Comparison of ENCODE assay signal across 8 mouse cellular contexts in genomic region chr2:30604880-30605761, GRCm38 (mm10). TPM values are rescaled to one million over a fixed set of nuclear protein-coding genes. Genes with fewer than 3 reads are reported as not detected.
DNase-seq lines count a peak whose midpoint lies in the region; ATAC-seq and TF ChIP-seq lines count a peak whose summit lies in the region.

No protein-coding gene starts in this region.

- peak; percentile 4 for DNase-seq in cerebellum, adult 9-11 months
- no peak for DNase-seq in cerebellum, postnatal 36 days
- peak; percentile 81 for DNase-seq in brain, embryonic 14.5 days (ENCODE audit: low read depth)
- no peak for DNase-seq in heart, embryonic 10.5 days (ENCODE audit: low spot score)
- peak; percentile 89 for DNase-seq in kidney, postnatal 10 days
- no peak for DNase-seq in frontal cortex, postnatal 36 days (ENCODE audit: low spot score in 2 of 2)
- DNase-seq in spleen, postnatal 36 days (ENCODE audit: low spot score in 2 of 2), result no peak

- peaks cover 6% of the 10 kb centered on the region; the same call in 1 of the 2 replicates for H3K27me3 ChIP-seq in heart, embryonic 10.5 days (ENCODE audit: insufficient read depth, poor library complexity, severe bottlenecking)
- peaks cover 20% of the 10 kb centered on the region for H3K27me3 ChIP-seq in midbrain, embryonic 12.5 days

- H3K9me3 ChIP-seq in heart, embryonic 10.5 days, result no peaks in the 10 kb centered on the region
- no peaks in the 10 kb centered on the region for H3K9me3 ChIP-seq in midbrain, embryonic 12.5 days

- 2% methylated on average over 32 of the region's 32 CpGs for WGBS in heart, embryonic 10.5 days
- 2% methylated on average over 31 of the region's 32 CpGs for WGBS in midbrain, embryonic 12.5 days

- H3K4me2 ChIP-seq in midbrain, embryonic 12.5 days (replicated peaks), result peak overlapping the region; percentile 47

- H3K4me1 ChIP-seq in heart, embryonic 10.5 days, result peaks cover 77% of the 10 kb centered on the region
- peaks cover 82% of the 10 kb centered on the region for H3K4me1 ChIP-seq in midbrain, embryonic 12.5 days

- no peaks in the 10 kb centered on the region for H3K36me3 ChIP-seq in heart, embryonic 10.5 days
- H3K36me3 ChIP-seq in midbrain, embryonic 12.5 days, result no peaks in the 10 kb centered on the region

- H3K9ac ChIP-seq in midbrain, embryonic 12.5 days (replicated peaks), result peak overlapping the region; percentile 41; the same call in 1 of the 2 replicates

- ATAC-seq in midbrain, embryonic 12.5 days (ENCODE audit: low FRiP score, low read depth), result peak; percentile 14; the same call in 1 of the 2 replicates

- TF ChIP-seq POLR2A in brain, embryonic 14.5 days (IDR thresholded peaks at IDR 0.05; ENCODE audit: borderline replicate concordance, extremely low read depth, insufficient read depth, insufficient read length, poor library complexity, severe bottlenecking), result no peak

- TF ChIP-seq CTCF in brain, embryonic 14.5 days (IDR thresholded peaks at IDR 0.05; ENCODE audit: borderline replicate concordance, extremely low read depth, insufficient read depth, insufficient read length), result no peak

- H3K4me3 ChIP-seq in heart, embryonic 10.5 days, result peak overlapping the region; percentile 52
- H3K4me3 ChIP-seq in midbrain, embryonic 12.5 days, result peak overlapping the region; percentile 14; the same call in 1 of the 2 replicates

- H3K27ac ChIP-seq in heart, embryonic 10.5 days, result peak overlapping the region; percentile 89
- H3K27ac ChIP-seq in midbrain, embryonic 12.5 days (replicated peaks), result peak overlapping the region; percentile 82

RNA-seq across cellular contexts. Expression of gene Cstad, which starts 10.3 kb away (rescaled TPM):
- polyA plus RNA-seq in brain, embryonic 14.5 days (2012; rRNA removed), result 0.57 and 0.72 TPM in 2 replicates
- polyA plus RNA-seq in heart, embryonic 10.5 days (2016; fragmentation: Nextera tagmentation; extraction: Ambion mirVana), result 1.2 and 1.4 TPM in 2 replicates
- polyA plus RNA-seq in midbrain, embryonic 12.5 days (2016; fragmentation: Nextera tagmentation; extraction: Ambion mirVana), result 0.68 and 0.77 TPM in 2 replicates

Comparison
In these comparisons a context has a peak if more than half of its experiments do, and no peak if none do; other contexts are left out.
1. DNase-seq: peak in cerebellum, adult 9-11 months (single experiment), brain, embryonic 14.5 days (single experiment) and kidney, postnatal 10 days (single experiment); none in cerebellum, postnatal 36 days (0 of 2), heart, embryonic 10.5 days (single experiment), frontal cortex, postnatal 36 days (0 of 2) and spleen, postnatal 36 days (0 of 2).